Mouse (Mus musculus) lung, adult 18-20 months (tissue): Measurements from ENCODE around the gene Crb2.

Experiments used
- DNase-seq, 2 experiments: peaks; one replicate each; pipeline ENCODE4 v3.0.0; 2022; ENCODE audit warnings: mixed read lengths in 2 of 2

The Crb2 gene

GRCm38 (mm10) chr2:37776016-37776415, at the start of gene Crb2:
Crb2 (plus strand) TSS chr2:37776249.
- no peak for DNase-seq

- DNase-seq, result peak; percentile 34 to 59
Measured at GRCm38 (mm10) chr2:37731241-37731801, 44.7 kb upstream of the Crb2 start.

GRCm38 (mm10) chr2:37734979-37735806, 40.9 kb upstream of the Crb2 start:
- DNase-seq, result no peak

- no peak for DNase-seq
Measured at GRCm38 (mm10) chr2:37735807-37736188, 40.3 kb upstream of the Crb2 start.

GRCm38 (mm10) chr2:37741806-37742554, 34.1 kb upstream of the Crb2 start:
- DNase-seq, result no peak

- DNase-seq, result no peak
Measured at GRCm38 (mm10) chr2:37744773-37745395, 31.2 kb upstream of the Crb2 start.

DNA sequence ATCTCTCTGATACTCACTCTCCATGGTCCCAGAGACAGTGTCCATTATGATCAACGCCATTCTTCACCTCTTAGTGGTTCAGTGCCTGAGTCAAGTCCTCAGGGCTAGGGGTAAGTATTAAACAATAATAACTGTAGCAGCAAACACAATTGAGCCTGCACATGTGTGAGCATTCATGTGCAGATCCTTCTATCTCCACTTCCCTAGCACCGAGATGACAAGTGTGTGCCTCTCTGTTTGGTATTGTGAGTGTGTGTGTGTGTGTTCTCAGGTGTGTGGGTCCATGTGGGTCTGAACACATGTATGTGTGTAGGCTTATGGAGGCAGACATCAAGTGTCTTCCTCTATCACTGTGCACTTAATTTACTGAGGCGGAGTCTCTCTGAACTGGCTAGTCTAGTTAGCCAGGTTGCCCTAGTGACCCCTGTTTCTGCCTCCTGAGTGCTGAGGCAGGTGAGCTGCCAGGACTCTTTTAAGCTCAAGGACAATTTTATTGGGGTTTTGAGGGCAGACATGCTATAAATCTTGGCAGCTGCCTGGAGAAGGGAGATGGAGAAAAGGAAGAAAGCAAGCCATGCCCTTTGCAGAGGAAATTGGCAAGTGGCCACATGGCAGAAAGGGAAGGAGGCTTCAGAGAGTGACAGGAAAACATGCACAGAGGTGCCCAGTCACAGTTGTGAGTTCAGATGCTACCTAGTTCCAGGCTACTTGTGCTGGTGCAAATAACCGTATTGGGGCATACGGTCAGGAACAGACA, 29.6 kb upstream of the Crb2 start:
- DNase-seq, result no peak

GRCm38 (mm10) chr2:37747909-37748308, 28.1 kb upstream of the Crb2 start:
- DNase-seq, result no peak

DNA sequence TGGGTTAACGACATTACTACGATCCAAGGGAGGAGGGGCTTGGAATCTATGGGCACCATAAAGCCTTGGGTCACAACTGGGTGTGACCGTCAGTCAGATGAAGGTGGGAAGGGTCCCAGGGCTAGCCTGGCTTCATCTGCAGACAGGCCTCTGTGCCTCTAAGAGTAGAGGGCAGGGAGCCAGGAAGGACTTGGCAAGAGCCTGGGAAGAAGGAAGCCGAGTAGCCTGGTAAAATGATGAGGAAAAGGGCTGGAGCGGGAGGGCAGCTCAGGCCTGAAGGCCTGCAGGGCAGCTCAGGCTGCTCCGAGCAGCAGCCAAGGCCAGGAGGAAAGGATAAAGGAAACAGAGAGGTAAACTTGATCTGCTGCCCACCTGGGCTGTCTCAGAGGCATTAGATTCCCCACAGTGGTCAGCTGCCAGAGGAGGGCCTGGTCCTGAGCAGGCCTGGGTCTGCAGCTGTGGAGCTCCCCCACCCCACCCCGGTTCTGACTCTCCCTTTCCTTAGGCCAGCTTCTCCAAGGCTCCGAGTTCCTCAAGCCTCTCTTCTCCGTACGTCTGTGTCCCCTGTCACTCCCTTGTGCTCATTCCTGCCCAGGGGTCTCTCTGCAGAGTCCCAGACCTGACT, 27.5 kb upstream of the Crb2 start:
- peak in 1 of 2 experiments; percentile 15 for DNase-seq

GRCm38 (mm10) chr2:37749323-37749722, 26.7 kb upstream of the Crb2 start:
- no peak for DNase-seq

DNA sequence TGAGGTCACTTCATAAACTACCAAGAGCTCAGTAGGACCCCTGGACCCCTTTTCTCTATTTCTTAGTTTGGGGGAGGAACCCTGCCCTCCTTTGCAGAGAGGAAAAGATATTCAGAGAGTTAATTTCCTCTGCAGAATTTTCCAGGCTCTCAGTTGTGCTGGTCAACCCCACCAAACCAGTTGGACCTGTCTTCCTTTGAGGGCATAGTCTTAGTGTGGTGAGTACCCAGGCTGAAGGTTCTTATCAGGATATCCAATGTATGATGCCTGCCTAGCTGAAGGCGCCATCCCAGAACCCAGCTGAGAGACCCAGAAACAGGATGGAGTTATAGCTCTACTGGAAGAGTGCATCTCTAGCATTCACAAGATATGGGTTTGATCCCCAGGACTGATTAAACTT, 24.9 kb upstream of the Crb2 start:
- peak; percentile 14 to 47 for DNase-seq

DNA sequence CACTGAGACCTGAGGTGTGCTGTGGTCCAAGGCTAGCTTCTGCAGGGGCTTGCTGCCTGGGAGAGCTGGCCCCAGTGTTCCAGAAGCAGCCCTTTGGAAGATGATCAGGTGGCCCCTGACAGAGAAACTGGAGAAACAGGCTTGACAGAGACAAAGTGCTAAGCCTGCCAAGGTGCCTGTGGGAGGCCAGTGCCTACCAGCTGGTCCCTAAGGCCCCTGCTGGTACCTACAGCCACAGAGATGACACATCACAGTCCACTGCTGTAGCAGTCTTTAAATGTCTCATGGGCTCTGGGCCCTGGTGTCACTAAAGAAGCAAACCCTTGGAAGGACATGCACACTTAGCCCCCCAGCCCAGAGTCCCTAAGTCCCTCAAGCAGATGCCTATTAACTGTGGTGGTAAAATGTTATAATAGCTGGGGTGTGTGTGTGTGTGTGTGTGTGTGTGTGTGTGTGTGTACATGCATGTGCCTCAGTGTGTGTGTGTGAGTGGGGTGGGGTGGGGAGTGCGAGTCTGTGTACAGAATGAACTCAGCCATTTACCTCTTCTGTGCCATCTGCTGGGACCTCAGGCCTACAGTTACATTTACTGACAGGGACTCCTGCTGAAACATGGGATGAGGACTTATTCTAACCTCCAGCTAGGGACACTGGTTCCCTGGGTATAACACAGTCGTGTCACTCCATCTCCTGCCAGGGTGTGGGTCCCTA, 19.7 kb upstream of the Crb2 start:
- DNase-seq, result no peak

- DNase-seq, result no peak
Measured at GRCm38 (mm10) chr2:37757016-37757415, 19.0 kb upstream of the Crb2 start.

- no peak for DNase-seq
Measured at GRCm38 (mm10) chr2:37757784-37758183, 18.3 kb upstream of the Crb2 start.

DNA sequence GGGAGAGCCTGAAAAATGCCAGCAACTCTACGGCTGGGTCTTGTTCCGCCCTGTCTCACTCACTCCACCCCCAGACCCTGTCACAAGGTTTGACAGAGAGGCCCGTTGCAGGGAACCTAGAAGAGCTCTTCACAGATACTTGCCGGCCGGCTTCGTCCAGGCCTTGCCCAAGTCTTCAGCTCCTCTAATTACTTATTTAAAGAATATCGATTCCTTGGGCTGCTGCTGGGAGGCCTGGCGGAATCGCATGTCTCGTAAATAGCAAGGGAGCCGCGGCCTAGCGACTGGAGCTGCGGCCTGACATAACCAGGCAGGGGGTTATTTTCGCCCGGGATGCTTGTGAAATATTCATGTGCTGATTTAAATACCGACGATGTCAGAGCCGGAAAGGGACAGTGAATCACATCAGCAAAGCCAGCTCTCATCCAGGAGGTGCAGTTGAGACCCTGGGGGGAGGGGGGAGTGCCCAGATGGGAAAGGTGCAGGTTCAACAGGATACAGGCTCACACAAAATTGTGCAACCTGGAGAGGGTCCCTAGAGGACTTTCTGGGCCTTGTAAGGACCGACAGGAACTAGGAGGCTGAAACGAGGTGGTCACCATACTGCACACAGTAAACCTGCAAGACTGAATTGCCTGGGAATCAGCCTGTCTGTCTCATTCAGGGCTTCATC, 17.6 kb upstream of the Crb2 start:
- peak; percentile 22 to 33 for DNase-seq

GRCm38 (mm10) chr2:37760633-37761032, 15.4 kb upstream of the Crb2 start:
- DNase-seq, result no peak

GRCm38 (mm10) chr2:37763638-37764037, 12.4 kb upstream of the Crb2 start:
- DNase-seq, result no peak

DNA sequence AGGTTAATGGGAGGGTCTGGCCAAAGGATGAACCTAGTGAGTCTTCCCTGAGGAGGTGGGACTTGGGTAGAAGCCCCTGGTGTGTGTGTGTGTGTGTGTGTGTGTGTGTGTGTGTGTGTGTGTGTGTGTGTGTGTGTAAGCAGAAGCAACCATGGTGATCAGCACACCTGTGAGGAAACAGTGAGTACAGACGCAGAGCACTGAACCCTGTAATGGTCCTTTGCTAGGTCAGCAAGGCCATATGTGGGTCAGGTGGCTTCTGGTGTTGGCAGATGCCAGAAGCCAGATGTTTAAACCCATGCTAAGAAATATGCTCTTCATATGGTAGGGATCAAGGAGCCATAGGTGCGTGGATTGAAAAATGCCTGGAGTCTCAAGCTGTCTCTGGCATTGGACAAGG, 11.5 kb upstream of the Crb2 start:
- DNase-seq, result no peak

- peak in 1 of 2 experiments; percentile 25 for DNase-seq
Measured at GRCm38 (mm10) chr2:37765082-37765483, 11.0 kb upstream of the Crb2 start.

DNA sequence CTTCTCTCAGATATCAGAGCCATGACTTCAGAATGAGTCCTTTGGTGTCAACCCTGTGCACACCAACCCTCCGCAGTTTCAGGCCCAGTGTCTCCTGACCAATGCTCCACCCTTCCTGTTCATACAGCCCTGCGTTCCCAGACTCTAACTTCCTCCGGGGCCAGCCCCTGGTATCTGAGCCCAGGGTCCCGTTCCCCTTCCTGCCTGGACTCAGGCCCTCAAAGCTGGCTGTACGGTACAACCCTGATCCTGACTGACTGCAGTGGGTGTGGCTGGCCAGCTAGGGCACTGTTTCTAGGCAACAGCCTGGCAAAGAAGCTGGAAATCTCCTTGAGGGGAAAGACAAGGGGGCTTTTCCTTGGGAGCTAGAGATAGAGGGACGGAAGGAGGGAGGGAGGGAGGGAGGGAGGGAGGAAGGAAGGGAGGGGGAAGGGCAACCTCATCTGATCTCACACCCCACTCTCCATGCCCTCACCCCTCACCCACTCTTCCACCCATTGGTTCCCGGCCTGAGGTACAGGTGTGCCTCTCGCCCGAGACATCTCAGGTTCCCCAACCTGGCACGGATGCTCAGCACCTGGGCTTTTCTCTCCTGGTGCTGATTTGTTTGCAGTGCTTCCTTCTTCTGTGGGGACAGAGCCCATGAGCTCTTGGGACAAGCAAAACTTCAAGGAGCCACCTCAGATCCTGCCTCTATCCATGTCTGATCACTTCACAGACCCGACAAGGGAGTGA, 9.9 kb upstream of the Crb2 start:
- peak in 1 of 2 experiments; percentile 31 for DNase-seq
